Mouse (Mus musculus) kidney, embryonic 14.5 days (tissue): ENCODE data around the gene Tfpi. TPM values are rescaled to one million over a fixed set of nuclear protein-coding genes. Genes with fewer than 3 reads are reported as not detected.

ENCODE experiments used
- ATAC-seq: fragments of 200-750 bp; cut with Nextera tagmentation; 2 replicates; pipeline ENCODE4 v1.8.0; 2017; ENCODE audit warnings: moderate number of reproducible peaks, mild to moderate bottlenecking, moderate TSS enrichment, moderate library complexity; ENCODE audit not compliant: low FRiP score, low TSS enrichment
- H3K27ac ChIP-seq: fragments of 300-500 bp; sonication (generic); 2 replicates; pipeline ENCODE4 v1.5.1; 2014; ENCODE audit warnings: low read depth, mild to moderate bottlenecking, low read length, moderate library complexity, mixed read lengths
- H3K27me3 ChIP-seq: fragments of 300-500 bp; sonication (generic); 2 replicates; pipeline ENCODE4 v1.6.1; 2014; ENCODE audit warnings: mild to moderate bottlenecking, low read length; ENCODE audit not compliant: control insufficient read depth, insufficient read depth
- H3K36me3 ChIP-seq: fragments of 300-500 bp; sonication (generic); 2 replicates; pipeline ENCODE4 v1.6.1; 2014; ENCODE audit warnings: low read length, mixed read lengths; ENCODE audit not compliant: control insufficient read depth, insufficient read depth
- H3K4me1 ChIP-seq: fragments of 300-500 bp; sonication (generic); 2 replicates; pipeline ENCODE4 v1.6.1; 2014; ENCODE audit warnings: low read length, mixed read lengths; ENCODE audit not compliant: control insufficient read depth, insufficient read depth
- H3K4me2 ChIP-seq: fragments of 300-500 bp; sonication (generic); replicated peaks from 2 replicates; pipeline ENCODE4 v1.6.1; 2014; ENCODE audit warnings: low read depth, mild to moderate bottlenecking, low read length
- H3K4me3 ChIP-seq: fragments of 300-500 bp; sonication (generic); 2 replicates; pipeline ENCODE4 v1.5.1; 2014; ENCODE audit warnings: mild to moderate bottlenecking, low read length
- H3K9ac ChIP-seq: fragments of 300-500 bp; sonication (generic); 2 replicates; pipeline ENCODE4 v1.6.1; 2014; ENCODE audit warnings: low read depth, mild to moderate bottlenecking, low read length, moderate library complexity
- H3K9me3 ChIP-seq: fragments of 300-500 bp; sonication (generic); 2 replicates; pipeline ENCODE4 v1.6.1; 2016; ENCODE audit warnings: low read length; ENCODE audit not compliant: control insufficient read depth
- WGBS: fragments of 180-500 bp; shearing (Covaris S2); extraction: QIAGEN DNeasy Blood & Tissue Kit; methylation state at CpG from one replicate; pipeline ENCODE4 v1.1.7; 2014; 5-methylcytosine and 5-hydroxymethylcytosine counted together
- polyA plus RNA-seq: library from polyadenylated mRNA; unstranded; fragments of >200 nt; fragmentation: Nextera tagmentation; extraction: Ambion mirVana; gene quantifications from 2 replicates; pipeline ENCODE4 v1.2.1, GENCODE M21; 2014

The Tfpi gene
- polyA plus RNA-seq, 1 experiment from 2014 or later = 31.5 TPM

DNA sequence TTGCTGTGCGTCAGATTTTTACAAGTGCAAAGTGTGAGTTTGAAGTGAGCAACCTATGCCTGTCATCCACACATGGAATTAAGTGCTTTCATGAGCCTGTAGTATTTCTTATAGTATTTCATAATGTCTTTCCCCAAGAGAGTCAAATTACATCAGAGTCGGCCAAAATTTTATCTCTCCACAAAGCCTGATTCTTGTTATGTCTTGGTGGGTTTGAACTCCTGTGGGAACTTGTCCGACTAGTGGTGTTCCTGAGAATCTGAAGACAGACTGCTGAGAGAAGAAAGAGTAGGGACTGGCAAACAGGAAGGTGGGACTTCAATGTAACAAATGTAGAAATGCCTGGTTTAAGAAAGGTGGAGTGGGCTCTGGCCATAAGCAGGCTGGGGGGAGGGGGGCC lies 47.7 kb downstream of the Tfpi start:
- no peaks in the 10 kb centered on the region for H3K27me3 ChIP-seq
- H3K4me1 ChIP-seq = 0 out of 2 replicates have a peak, but pooled peaks cover 2% of the 10 kb centered on the region
- ATAC-seq = no peak
- no peak overlapping the region for H3K9ac ChIP-seq
- H3K36me3 ChIP-seq = no peaks in the 10 kb centered on the region
- H3K4me3 ChIP-seq = no peak overlapping the region
- 44% methylated on average over 3 of the region's 3 CpGs for WGBS
- H3K4me2 ChIP-seq = no peak overlapping the region
- H3K27ac ChIP-seq = no peak overlapping the region
- no peaks in the 10 kb centered on the region for H3K9me3 ChIP-seq

DNA sequence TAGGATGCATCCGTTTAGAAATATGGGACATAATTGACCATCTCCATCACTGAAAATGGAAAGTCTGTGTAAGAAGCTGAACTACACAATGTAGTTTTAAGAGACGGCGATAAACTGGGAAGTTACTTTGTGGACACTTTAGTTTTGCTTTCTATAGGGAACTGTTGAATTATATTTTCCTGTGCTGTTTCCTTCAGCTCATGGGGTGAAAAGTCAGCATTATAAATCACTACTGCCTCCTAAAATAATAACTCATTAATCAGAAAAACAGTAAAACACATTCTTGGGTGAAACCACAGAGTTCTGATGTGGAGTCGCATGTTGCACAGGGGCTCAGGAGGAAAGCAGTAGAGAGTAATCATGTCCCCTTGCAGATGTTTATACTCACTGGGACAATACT lies 50.0 kb downstream of the Tfpi start:
- 48% methylated on average over 4 of the region's 4 CpGs for WGBS
- H3K9me3 ChIP-seq = no peaks in the 10 kb centered on the region
- H3K4me3 ChIP-seq = no peak overlapping the region; the same call in 1 of the 2 replicates
- 0 out of 2 replicates have a peak, but pooled peaks cover 2% of the 10 kb centered on the region for H3K4me1 ChIP-seq
- no peaks in the 10 kb centered on the region for H3K27me3 ChIP-seq
- H3K36me3 ChIP-seq = no peaks in the 10 kb centered on the region
- no peak overlapping the region for H3K27ac ChIP-seq
- no peak overlapping the region for H3K4me2 ChIP-seq
- H3K9ac ChIP-seq = no peak overlapping the region
- 0 out of 2 replicates have a peak, but pooled peaks have one; percentile 43 for ATAC-seq

DNA sequence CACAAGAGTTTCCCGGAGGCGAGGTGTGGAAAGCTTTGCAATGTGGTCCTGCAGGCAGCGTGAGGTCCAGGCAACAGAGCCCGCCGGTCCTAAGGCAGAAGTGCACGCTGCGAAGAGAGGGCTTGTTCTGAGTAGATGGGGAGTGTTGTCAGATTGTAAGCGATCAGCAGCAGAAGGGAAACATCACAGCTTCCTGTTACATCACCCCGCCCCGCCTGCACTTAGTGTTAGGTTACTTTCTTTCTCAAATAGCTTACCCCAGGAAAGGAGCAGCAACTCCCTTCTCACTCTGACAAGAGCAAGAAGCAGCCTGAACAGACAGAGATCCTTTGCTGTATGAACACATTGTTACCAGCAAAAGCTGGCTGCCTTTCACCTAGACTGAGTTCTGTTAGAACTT lies 51.4 kb downstream of the Tfpi start, which contains the start of gene Calcrl:
Gene Calcrl, minus strand, starts transcription at position 274 of the 400 bp plus-strand sequence.
- H3K4me2 ChIP-seq = peak within 1 kb of the TSS; percentile 40
- peak within 1 kb of the TSS; percentile 38 for H3K9ac ChIP-seq
- no peaks in the 10 kb centered on the region for H3K9me3 ChIP-seq
- peak within 1 kb of the TSS; percentile 90 for H3K27ac ChIP-seq
- 0% methylated on average over 10 of the region's 10 CpGs for WGBS
- peak within 1 kb of the TSS; percentile 41 for H3K4me3 ChIP-seq
- no peaks in the 10 kb centered on the region for H3K27me3 ChIP-seq
- peak; percentile 95 for ATAC-seq
- no peaks in the 10 kb centered on the region for H3K36me3 ChIP-seq
- H3K4me1 ChIP-seq = 0 out of 2 replicates have a peak, but pooled peaks cover 2% of the 10 kb centered on the region

DNA sequence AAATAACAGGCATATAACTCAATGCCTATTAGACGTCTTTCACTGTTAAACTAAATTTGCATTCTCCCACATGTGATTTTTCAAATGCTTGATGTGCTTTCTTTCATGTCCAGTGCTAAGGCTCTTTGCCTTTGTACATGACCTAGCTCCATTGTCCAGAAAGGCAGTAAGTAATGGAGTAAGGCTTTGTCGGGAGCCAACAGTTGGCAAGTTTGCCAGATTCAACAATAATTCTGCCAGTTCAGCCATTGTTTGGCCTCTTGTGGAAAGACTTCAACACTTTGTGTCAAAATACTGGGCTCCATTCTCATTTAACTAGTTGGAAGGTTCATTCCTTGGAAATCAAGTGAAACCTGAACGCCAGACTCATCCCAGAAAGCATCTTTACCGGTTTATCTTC lies 60.1 kb downstream of the Tfpi start:
- no peaks in the 10 kb centered on the region for H3K9me3 ChIP-seq
- H3K4me1 ChIP-seq = no peaks in the 10 kb centered on the region
- H3K27ac ChIP-seq = no peak overlapping the region
- no peak overlapping the region for H3K4me3 ChIP-seq
- H3K27me3 ChIP-seq = no peaks in the 10 kb centered on the region
- WGBS = 83% methylated on average over 4 of the region's 4 CpGs
- H3K36me3 ChIP-seq = no peaks in the 10 kb centered on the region; the same call in 1 of the 2 replicates
- no peak for ATAC-seq
- no peak overlapping the region for H3K4me2 ChIP-seq
- H3K9ac ChIP-seq = no peak overlapping the region

DNA sequence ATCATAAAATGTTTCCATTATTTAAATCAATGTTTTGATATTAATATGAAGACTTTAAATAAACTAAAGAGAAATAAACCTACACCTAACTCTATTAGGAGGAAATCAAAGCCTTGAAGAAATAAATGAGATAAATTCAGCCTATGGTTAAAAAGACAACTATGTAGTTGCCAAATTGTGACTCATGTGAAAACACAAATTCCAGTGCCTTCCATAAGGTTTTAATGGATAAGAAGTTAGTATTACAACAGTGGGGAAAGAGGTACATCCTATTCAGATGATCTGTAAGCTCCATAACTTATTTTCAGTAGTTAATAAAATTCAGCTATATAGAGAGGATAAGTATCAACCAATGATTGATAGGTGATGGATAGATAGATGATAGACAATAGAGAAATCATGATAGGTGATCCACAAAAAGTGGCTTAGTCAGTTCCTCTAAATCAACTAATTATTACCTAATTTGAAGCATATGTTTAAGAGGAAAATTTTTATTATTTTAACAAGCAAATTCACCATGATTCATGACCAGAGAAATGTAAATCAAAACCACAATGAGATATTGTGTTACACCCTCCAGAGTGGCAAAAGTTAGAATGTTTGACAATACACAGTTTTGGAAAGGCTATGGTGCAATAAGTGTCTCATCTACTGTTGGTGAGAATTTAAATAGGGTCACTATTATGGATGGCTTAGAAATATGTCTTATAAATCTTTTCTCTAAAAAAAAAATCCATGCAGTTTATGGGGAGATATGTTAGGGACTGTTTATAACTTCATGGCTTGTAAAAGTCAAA lies 66.6 kb downstream of the Tfpi start:
- Histone ChIP-seq H3K36me3 (no peaks in the 10 kb centered on the region; the same call in 1 of the 2 replicates), H3K9me3 (no peaks in the 10 kb centered on the region), H3K4me1 (no peaks in the 10 kb centered on the region), H3K4me2 (no peak overlapping the region), H3K4me3 (no peak overlapping the region), H3K27me3 (no peaks in the 10 kb centered on the region), H3K9ac (no peak overlapping the region), H3K27ac (no peak overlapping the region)
- no peak for ATAC-seq

DNA sequence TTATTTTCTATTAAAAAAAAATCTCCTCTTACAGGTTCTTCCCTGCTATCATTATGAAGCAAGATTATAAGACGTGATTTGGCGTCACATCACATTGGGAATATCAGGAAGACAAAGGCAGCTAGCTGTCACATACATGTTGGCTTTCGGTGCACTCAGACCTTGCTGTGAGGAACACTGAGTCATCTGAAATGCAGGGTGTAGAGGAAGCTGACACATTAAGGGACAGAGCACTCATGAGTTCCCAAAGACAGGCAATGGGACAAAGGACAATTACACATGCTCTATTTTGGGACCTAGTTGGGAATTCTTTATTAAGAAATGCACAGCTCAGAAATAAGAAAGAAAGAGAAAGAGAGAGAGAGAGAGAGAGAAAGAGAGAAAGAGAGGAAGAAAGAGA lies 71.7 kb downstream of the Tfpi start:
- Histone ChIP-seq H3K4me1 (no peaks in the 10 kb centered on the region), H3K27me3 (no peaks in the 10 kb centered on the region), H3K4me3 (no peak overlapping the region), H3K9ac (no peak overlapping the region), H3K27ac (no peak overlapping the region), H3K9me3 (no peaks in the 10 kb centered on the region), H3K36me3 (no peaks in the 10 kb centered on the region; the same call in 1 of the 2 replicates), H3K4me2 (no peak overlapping the region)
- no peak for ATAC-seq
- 89% methylated on average over 3 of the region's 3 CpGs for WGBS

DNA sequence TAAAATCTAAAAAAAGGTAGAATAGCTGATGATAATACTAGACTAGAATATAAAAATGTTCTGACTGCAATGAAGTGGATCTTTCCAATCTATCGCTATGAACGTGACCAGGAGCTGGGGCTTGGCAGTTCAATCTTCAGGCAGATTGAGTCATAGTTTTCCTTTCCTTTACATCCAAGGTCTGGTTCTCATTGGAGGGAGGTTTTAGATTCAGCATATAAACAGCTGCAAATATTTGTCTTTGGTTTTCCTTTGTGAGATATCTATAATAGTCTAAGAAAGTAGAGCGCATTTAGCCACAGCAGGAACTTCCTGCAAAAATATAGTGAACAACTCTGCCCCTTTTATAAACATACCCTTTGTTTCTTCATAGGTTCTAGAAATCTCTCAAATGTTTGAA lies 73.9 kb downstream of the Tfpi start:
- Histone ChIP-seq H3K4me1 (no peaks in the 10 kb centered on the region), H3K4me3 (no peak overlapping the region), H3K4me2 (no peak overlapping the region), H3K27ac (no peak overlapping the region), H3K36me3 (no peaks in the 10 kb centered on the region), H3K9ac (no peak overlapping the region), H3K27me3 (no peaks in the 10 kb centered on the region), H3K9me3 (no peaks in the 10 kb centered on the region)
- 95% methylated on average over 3 of the region's 3 CpGs for WGBS
- no peak for ATAC-seq

DNA sequence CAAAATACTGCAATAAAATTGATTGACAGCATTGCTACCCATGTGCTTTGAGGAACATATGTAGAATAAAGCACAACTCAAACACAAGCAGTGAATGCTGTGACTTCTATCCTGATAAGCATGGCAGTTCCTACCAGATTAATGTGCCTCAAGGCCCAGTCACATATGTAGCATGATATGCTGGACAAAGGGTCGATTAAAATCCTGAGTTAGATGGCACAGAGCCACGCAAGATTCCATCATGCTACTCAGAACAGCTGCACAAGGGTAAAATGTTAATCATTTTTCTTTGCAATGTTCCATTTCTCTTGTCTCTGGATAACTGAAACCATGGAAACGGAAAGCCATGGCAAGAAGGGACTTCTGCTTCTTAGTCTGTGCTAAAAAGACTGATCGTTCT lies 80.0 kb downstream of the Tfpi start:
- H3K27me3 ChIP-seq = no peaks in the 10 kb centered on the region
- no peak overlapping the region for H3K4me2 ChIP-seq
- H3K9ac ChIP-seq = no peak overlapping the region
- no peak overlapping the region for H3K27ac ChIP-seq
- ATAC-seq = no peak
- H3K9me3 ChIP-seq = no peaks in the 10 kb centered on the region
- WGBS = 82% methylated on average over 4 of the region's 4 CpGs
- no peak overlapping the region for H3K4me3 ChIP-seq
- H3K4me1 ChIP-seq = no peaks in the 10 kb centered on the region
- H3K36me3 ChIP-seq = no peaks in the 10 kb centered on the region

DNA sequence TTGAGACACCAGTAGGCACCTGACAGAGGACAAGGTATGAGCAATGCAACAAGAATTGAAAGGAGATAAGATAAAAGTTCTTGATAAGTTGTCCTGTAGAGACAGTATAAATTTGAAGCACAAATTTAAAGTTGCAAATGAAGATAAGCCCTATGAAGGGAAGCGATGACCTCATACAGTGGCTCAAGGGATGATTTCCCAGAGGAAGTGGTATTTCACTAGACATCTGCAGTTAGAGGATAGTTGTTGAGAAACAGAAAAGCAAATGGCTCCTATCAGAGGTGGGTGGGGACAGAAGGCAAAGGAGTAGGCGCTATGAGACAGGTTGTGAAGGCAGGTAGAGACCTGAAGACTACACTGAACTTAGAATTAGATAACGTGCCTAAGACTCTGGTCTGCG lies 83.3 kb downstream of the Tfpi start:
- no peaks in the 10 kb centered on the region for H3K9me3 ChIP-seq
- no peak for ATAC-seq
- H3K4me3 ChIP-seq = no peak overlapping the region
- no peaks in the 10 kb centered on the region for H3K27me3 ChIP-seq
- H3K4me2 ChIP-seq = no peak overlapping the region
- H3K4me1 ChIP-seq = no peaks in the 10 kb centered on the region
- no peak overlapping the region for H3K27ac ChIP-seq
- H3K9ac ChIP-seq = no peak overlapping the region
- 87% methylated on average over 4 of the region's 4 CpGs for WGBS
- no peaks in the 10 kb centered on the region for H3K36me3 ChIP-seq
